Mouse (Mus musculus): ENCODE measurements at regions not wholly inside any gene's neighbourhood (a gene's known extent, or its start where the extent isn't known, plus 50 kb on each side); places are given as distances from the start of the nearest gene placed in this dataset.

DNA sequence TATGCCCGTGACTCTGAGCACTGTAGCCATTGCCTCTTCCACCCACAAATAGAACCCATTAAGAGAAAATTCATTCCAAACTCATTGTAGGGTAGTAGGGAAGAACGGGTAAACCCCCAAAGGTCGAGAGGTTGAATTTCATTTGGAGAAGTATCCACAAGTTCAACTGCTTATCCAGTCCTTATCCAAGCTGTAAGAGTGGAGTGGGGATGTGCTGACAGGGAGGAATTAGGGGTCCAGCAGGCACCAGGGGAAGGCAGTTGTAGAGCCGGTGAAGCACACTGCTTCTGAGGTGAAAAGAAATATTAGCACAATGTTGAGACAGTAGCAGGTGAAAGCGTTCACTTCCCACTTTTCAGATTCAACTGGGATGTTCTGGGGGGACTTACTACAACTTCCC, 71.7 kb upstream of the Hand2 start:
- TF ChIP-seq CTCF (IDR thresholded peaks at IDR 0.05; ENCODE audit: low read depth): no peak
- TF ChIP-seq EP300 (IDR thresholded peaks at IDR 0.05; ENCODE audit: low read depth): no peak
